Mouse (Mus musculus) neural tube, embryonic 12.5 days (tissue): ENCODE data around the gene Samd1. TPM values are rescaled to one million over a fixed set of nuclear protein-coding genes. Genes with fewer than 3 reads are reported as not detected.
A peak's percentile ranks its signal among the peaks of the same experiment; 100 is the strongest.
"Not testable (repeated sequence)": the region's sequence is repeated elsewhere in the genome, so short reads cannot be mapped to it uniquely, and the experiment has no call there.

Source experiments
- ATAC-seq: fragments of 200-750 bp; cut with Nextera tagmentation; 2 replicates; pipeline ENCODE4 v1.8.0; 2017; ENCODE audit warnings: low read depth, mild to moderate bottlenecking, moderate TSS enrichment, moderate library complexity; ENCODE audit not compliant: low FRiP score
- H3K27ac ChIP-seq: fragments of 300-500 bp; sonication (generic); 2 replicates; pipeline ENCODE4 v1.5.1; 2016
- H3K27me3 ChIP-seq: fragments of 300-500 bp; sonication (generic); replicated peaks from 2 replicates; pipeline ENCODE4 v1.6.1; 2016; ENCODE audit warnings: mild to moderate bottlenecking
- H3K36me3 ChIP-seq: fragments of 300-500 bp; sonication (generic); 2 replicates; pipeline ENCODE4 v1.6.1; 2016; ENCODE audit warnings: mild to moderate bottlenecking
- H3K4me1 ChIP-seq: fragments of 300-500 bp; sonication (generic); 2 replicates; pipeline ENCODE4 v1.6.1; 2016
- H3K4me2 ChIP-seq: fragments of 300-500 bp; sonication (generic); replicated peaks from 2 replicates; pipeline ENCODE4 v1.6.1; 2016; ENCODE audit warnings: mild to moderate bottlenecking
- H3K4me3 ChIP-seq: fragments of 300-500 bp; sonication (generic); 2 replicates; pipeline ENCODE4 v1.5.1; 2016
- H3K9ac ChIP-seq: fragments of 300-500 bp; sonication (generic); 2 replicates; pipeline ENCODE4 v1.6.1; 2016; ENCODE audit warnings: mild to moderate bottlenecking
- H3K9me3 ChIP-seq: fragments of 300-500 bp; sonication (generic); 2 replicates; pipeline ENCODE4 v1.6.1; 2016; ENCODE audit warnings: mild to moderate bottlenecking
- WGBS: fragments of 180-500 bp; shearing (Covaris S2); methylation state at CpG from one replicate; pipeline ENCODE4 v1.1.7; 2016; 5-methylcytosine and 5-hydroxymethylcytosine counted together
- polyA plus RNA-seq: library from polyadenylated mRNA; unstranded; fragments of >200 nt; fragmentation: Nextera tagmentation; extraction: Ambion mirVana; gene quantifications from 2 replicates; pipeline ENCODE4 v1.2.1, GENCODE M21; 2016

Gene Samd1
- polyA plus RNA-seq, 1 experiment from 2014 or later: 9.8 TPM

DNA sequence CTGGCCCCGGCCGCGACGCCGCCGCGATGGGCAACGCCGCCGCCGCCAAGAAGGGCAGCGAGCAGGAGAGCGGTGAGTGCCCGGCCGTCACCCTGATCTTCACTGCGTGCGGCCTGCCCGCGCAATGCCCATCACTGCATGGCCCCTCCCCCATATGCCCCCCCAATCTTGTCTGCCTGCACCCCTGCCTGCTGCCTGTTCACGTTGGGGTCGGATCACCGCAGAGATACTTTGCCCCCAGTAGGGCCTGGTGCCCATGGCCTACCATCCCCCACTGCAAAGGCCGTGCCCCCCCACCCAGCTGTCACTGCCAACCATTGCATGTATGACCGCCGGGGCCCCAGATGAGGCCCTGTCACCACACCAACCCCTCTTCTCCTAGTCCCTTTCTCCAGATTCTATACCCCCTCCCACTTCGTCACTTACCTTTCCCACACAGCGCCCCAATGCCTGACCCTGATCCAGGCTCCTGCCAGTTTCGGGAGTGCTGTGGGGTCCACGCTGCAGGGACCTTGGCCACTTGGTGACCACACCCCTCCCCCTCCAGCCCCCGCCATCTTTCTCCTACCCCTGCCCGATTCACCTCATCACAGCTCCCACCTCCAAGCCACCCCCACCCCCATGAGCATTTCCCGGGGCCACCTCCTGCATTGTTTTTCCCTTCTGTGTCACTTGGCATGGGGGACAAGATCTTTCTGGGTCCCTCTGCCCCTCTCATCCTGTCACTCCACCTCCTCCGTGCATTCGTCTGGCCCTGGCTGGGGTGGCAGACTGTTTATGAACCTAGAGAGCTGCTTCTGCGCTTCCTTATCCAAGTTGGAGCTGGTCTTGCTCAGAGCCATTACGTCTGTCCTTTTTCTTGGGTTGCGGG, 24.1 kb upstream of the Samd1 start:
- Histone ChIP-seq H3K4me2 (peak overlapping the region; percentile 98), H3K9me3 (no peaks in the 10 kb centered on the region), H3K27ac (0 out of 2 replicates have a peak overlapping the region, but pooled peaks have one; percentile 58), H3K4me1 (peaks cover 33% of the 10 kb centered on the region), H3K9ac (peak overlapping the region; percentile 96), H3K27me3 (no peaks in the 10 kb centered on the region), H3K4me3 (peak overlapping the region; percentile 96), H3K36me3 (peaks cover 19% of the 10 kb centered on the region)
- ATAC-seq: peak; percentile 60
- 4% methylated on average over 33 of the region's 37 CpGs for WGBS

DNA sequence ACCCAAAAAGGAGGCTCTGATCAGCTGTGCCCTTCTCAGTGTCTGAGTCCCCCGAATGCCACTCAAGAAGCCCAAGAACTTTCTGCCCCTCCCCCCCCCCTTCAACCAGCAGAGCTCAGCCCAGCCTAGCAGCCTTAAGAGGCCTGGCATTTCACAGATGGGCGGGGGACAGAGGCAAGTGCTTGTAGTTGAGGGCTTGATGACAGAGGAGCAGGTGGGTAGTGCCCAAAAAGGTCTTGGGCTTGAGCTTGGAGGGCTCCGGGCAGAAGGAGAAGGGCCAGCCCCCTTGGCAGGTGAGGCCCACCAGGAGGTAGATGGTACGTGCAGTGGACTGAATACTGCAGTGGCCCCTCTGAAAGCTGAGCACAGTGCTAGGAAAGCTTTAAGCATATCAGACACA, 23.0 kb upstream of the Samd1 start:
- 88% methylated on average over 4 of the region's 4 CpGs for WGBS
- H3K9ac ChIP-seq: 0 out of 2 replicates have a peak overlapping the region, but pooled peaks have one; percentile 96
- H3K4me2 ChIP-seq: peak overlapping the region; percentile 98
- ATAC-seq: no peak
- H3K4me3 ChIP-seq: no peak overlapping the region
- peaks cover 11% of the 10 kb centered on the region; the same call in 1 of the 2 replicates for H3K36me3 ChIP-seq
- H3K9me3 ChIP-seq: no peaks in the 10 kb centered on the region
- H3K27me3 ChIP-seq: no peaks in the 10 kb centered on the region
- peaks cover 33% of the 10 kb centered on the region for H3K4me1 ChIP-seq
- no peak overlapping the region for H3K27ac ChIP-seq

DNA sequence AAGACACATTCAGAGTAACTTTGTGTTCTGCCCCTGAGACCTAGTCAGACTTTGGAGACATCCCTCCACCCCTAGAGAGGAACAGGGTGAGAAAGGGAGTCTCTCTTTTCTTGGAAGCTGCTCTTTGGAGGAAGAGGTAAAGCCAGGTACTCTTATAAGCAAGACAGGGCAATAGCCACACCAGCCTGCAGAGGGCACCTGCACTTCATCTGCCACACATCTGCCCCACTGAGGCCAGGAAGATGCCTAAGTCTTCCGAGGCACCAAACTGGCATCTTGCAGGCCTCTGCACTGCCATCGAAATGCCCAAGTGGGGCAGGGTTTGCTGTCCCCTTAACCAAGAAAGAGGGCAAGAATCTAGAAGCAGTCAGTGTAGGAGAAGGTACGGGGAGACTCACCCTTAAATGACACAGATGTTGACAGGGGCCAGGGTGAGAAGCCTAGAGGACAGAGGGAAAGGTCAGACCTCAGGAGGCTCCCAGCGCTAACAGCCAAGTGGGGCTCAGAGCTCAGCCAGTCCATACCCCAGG, 21.3 kb upstream of the Samd1 start:
- Histone ChIP-seq H3K4me3 (no peak overlapping the region), H3K36me3 (peaks cover 18% of the 10 kb centered on the region), H3K9ac (no peak overlapping the region), H3K27ac (no peak overlapping the region), H3K9me3 (no peaks in the 10 kb centered on the region), H3K4me1 (peaks cover 33% of the 10 kb centered on the region), H3K4me2 (no peak overlapping the region), H3K27me3 (no peaks in the 10 kb centered on the region)
- ATAC-seq: no peak
- WGBS: 94% methylated on average over 4 of the region's 4 CpGs

DNA sequence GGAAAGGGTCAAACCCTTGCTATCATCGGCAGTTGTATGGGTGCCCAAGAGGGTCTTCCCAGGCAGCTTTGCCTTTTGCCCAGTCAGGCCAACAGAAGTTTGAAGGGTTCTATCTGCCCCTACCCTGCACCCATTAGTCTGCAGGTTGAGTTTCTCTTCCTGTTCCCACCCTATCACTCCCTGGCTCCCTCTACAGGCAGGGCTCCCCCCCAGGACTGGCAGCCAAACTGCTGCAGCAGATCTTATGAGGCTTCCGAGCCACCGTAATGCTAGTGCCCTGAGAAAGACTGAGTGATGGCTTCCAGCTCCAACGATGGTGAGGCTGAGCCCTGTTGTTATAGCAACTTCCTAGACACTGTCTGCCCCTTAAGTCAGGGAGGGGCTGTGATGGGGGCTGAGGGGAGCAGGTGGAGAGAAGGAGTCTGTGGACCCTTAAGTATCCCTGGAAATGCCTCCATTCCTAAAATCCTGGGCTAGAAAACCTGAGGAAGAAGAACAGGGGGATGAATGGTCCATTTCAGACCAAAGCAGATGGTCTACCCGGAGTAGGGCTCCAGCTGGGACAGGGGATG, 20.6 kb upstream of the Samd1 start:
- H3K36me3 ChIP-seq: peaks cover 25% of the 10 kb centered on the region
- peaks cover 33% of the 10 kb centered on the region for H3K4me1 ChIP-seq
- H3K4me3 ChIP-seq: no peak overlapping the region
- WGBS: 91% methylated on average over 5 of the region's 5 CpGs
- no peaks in the 10 kb centered on the region for H3K27me3 ChIP-seq
- no peaks in the 10 kb centered on the region for H3K9me3 ChIP-seq
- H3K9ac ChIP-seq: no peak overlapping the region
- no peak overlapping the region for H3K4me2 ChIP-seq
- H3K27ac ChIP-seq: no peak overlapping the region
- ATAC-seq: no peak

DNA sequence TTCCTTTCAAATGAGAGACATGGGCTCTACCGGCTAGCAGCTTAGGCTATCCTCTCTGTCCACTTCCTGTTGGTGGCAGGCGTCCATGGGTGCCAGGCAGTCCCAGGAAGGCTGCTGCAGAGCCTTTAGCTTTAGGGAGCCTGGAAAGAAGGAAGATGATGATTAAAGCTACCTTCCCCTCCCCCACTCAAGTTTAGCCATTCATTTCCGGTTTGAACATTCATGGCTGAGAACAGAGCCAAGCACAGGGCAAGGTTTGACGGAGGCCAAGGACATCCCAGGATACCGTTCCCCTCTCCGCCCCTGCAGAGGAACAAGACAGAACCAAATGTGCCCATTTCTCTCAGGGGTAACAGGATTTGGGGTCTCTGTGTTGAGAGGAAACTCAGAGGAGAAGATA, 19.8 kb upstream of the Samd1 start:
- Histone ChIP-seq H3K9me3 (no peaks in the 10 kb centered on the region), H3K4me3 (no peak overlapping the region), H3K27me3 (no peaks in the 10 kb centered on the region), H3K27ac (no peak overlapping the region), H3K36me3 (peaks cover 33% of the 10 kb centered on the region), H3K9ac (no peak overlapping the region), H3K4me2 (0 out of 2 replicates have a peak overlapping the region, but pooled peaks have one; percentile 6), H3K4me1 (peaks cover 33% of the 10 kb centered on the region)
- ATAC-seq: no peak
- 69% methylated on average over 6 of the region's 6 CpGs for whole genome bisulfite sequencing

DNA sequence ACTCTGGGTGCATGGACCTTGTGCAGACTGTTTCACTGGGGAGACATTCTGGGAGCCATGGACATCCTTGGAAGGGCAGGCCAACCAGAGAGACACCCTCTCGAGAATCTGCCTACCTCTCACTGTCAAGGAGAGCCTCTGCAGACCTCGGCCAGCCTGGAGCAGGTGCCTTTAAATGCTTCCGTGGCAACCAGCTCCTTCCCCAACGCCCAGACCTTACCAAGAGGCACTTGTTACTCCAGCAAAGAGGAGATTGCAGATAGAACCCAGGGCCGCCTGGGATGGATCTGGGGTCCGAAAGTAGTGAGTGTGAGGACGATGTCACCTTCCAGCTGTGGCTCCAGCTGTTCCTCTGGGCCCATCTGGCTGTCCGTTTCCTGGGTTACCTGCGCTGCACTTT, 19.3 kb upstream of the Samd1 start:
- Histone ChIP-seq H3K9ac (no peak overlapping the region), H3K4me3 (no peak overlapping the region), H3K4me2 (0 out of 2 replicates have a peak overlapping the region, but pooled peaks have one; percentile 6), H3K36me3 (peaks cover 39% of the 10 kb centered on the region), H3K9me3 (no peaks in the 10 kb centered on the region), H3K27ac (no peak overlapping the region), H3K27me3 (no peaks in the 10 kb centered on the region), H3K4me1 (peaks cover 32% of the 10 kb centered on the region)
- ATAC-seq: no peak
- WGBS: 82% methylated on average over 9 of the region's 9 CpGs

DNA sequence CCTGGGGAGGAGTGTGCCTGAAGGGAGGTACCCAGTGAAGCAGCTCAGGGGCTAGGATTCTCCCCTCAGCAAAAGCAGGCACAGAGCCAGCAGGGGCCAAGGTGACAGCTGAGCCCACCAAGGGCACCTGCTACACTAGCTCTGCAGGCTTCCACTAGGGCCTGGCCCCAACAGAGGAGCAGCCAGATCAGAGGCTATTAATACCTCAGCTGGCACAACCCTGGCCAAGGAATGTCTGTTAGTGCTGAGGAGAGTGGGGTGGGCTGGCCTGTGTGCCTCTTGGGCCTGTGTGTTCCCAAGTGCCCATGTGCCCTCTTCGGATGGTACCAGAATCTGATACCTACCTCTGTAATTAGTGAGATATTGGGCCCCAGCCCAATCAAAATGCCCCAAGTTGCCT, 17.2 kb upstream of the Samd1 start:
- no peak overlapping the region for H3K4me2 ChIP-seq
- no peak overlapping the region for H3K27ac ChIP-seq
- H3K27me3 ChIP-seq: no peaks in the 10 kb centered on the region
- H3K9ac ChIP-seq: no peak overlapping the region
- 90% methylated on average over 1 of the region's 1 CpGs for WGBS
- H3K9me3 ChIP-seq: no peaks in the 10 kb centered on the region
- peaks cover 16% of the 10 kb centered on the region for H3K4me1 ChIP-seq
- H3K36me3 ChIP-seq: peaks cover 53% of the 10 kb centered on the region
- no peak overlapping the region for H3K4me3 ChIP-seq
- ATAC-seq: no peak

DNA sequence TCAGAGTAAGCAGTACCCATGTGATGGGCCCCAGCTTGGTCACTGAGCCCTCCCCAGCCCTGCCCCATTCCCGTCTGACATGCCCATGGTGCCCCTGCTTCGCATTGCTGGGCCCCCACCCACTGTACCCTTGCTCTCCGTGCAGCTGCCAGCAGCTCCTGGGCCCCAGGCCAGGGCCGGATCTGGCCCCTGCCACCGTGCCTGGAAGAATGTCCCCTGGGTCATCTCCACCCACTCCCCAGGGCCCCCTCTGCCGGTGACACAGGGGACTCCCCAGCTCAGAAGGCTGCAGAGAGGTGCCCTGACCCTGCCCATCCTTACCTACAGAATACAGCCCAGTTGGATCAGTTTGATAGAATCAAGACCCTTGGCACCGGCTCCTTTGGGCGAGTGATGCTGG, 16.6 kb upstream of the Samd1 start:
- no peak overlapping the region for H3K4me2 ChIP-seq
- H3K36me3 ChIP-seq: peaks cover 56% of the 10 kb centered on the region
- H3K27ac ChIP-seq: no peak overlapping the region
- 83% methylated on average over 8 of the region's 8 CpGs for WGBS
- no peak overlapping the region for H3K9ac ChIP-seq
- H3K4me1 ChIP-seq: peaks cover 16% of the 10 kb centered on the region
- no peaks in the 10 kb centered on the region for H3K27me3 ChIP-seq
- no peak for ATAC-seq
- no peaks in the 10 kb centered on the region for H3K9me3 ChIP-seq
- no peak overlapping the region for H3K4me3 ChIP-seq

DNA sequence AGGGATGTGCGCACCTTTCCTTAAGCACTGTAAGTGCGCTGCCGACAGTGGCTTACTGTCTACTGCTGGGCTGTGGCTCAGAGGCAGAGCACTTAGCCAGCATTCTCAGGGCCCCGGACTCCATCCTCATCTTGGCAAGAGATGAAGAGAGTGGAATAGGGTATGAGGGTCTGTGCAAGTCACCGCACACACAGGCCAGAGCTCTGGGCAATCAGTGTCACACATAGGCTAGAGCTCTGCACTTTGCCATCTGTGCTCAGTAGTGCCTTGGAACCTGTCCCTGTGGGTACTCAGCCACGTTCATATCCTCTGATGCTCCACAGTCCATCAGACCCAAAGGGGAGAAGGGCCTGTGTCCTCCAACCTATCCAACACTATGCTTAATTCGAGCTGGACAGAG, 15.9 kb upstream of the Samd1 start:
- Histone ChIP-seq H3K9ac (no peak overlapping the region), H3K4me1 (peaks cover 16% of the 10 kb centered on the region), H3K27me3 (no peaks in the 10 kb centered on the region), H3K4me3 (no peak overlapping the region), H3K27ac (no peak overlapping the region), H3K4me2 (no peak overlapping the region), H3K36me3 (peaks cover 63% of the 10 kb centered on the region), H3K9me3 (no peaks in the 10 kb centered on the region)
- ATAC-seq: no peak
- WGBS: 96% methylated on average over 7 of the region's 7 CpGs

DNA sequence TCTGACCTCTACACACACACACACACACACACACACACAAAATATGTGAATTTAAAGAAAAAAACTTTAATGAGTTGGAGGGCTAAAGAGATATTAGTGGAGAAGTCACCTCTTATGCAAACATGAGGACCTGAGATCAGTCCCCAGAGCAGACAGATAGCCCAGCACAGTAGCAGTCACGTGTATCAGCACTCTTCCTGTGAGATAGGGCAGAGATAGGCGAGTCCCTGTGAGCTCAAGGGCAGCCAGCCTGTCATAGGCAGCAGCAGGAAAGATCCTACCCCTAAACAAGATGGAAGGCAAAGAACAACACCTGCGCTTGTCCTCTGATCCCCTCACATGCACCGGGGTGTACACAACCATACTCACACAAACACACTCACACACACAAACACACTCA, 15.0 kb upstream of the Samd1 start:
- 92% methylated on average over 4 of the region's 4 CpGs for WGBS
- peaks cover 72% of the 10 kb centered on the region for H3K36me3 ChIP-seq
- H3K4me2 ChIP-seq: no peak overlapping the region
- H3K27me3 ChIP-seq: no peaks in the 10 kb centered on the region
- no peak for ATAC-seq
- H3K4me1 ChIP-seq: peaks cover 8% of the 10 kb centered on the region
- no peak overlapping the region for H3K9ac ChIP-seq
- H3K4me3 ChIP-seq: no peak overlapping the region
- no peaks in the 10 kb centered on the region for H3K9me3 ChIP-seq
- H3K27ac ChIP-seq: no peak overlapping the region

DNA sequence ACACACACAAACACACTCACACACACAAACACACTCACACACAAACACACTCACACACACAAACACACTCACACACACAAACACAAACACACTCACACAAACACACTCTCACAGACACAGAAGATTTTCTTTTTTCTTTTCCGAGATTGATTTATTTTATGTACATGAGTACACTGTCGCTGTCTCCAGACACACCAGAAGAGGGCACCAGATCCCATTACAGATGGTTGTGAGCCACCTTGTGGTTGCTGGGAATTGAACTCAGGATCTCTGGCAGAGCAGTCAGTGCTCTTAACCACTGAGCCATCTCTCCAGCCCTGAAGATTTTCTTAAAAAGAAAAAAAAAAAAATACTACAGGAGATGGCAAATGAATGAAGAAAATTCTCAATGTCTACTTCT, 14.2 kb upstream of the Samd1 start:
- WGBS: 94% methylated on average over 2 of the region's 2 CpGs
- peaks cover 76% of the 10 kb centered on the region for H3K36me3 ChIP-seq
- not testable (repeated sequence) for H3K27ac ChIP-seq, ATAC-seq, H3K4me2 ChIP-seq, H3K4me1 ChIP-seq, H3K27me3 ChIP-seq, H3K9ac ChIP-seq, H3K4me3 ChIP-seq, H3K9me3 ChIP-seq

DNA sequence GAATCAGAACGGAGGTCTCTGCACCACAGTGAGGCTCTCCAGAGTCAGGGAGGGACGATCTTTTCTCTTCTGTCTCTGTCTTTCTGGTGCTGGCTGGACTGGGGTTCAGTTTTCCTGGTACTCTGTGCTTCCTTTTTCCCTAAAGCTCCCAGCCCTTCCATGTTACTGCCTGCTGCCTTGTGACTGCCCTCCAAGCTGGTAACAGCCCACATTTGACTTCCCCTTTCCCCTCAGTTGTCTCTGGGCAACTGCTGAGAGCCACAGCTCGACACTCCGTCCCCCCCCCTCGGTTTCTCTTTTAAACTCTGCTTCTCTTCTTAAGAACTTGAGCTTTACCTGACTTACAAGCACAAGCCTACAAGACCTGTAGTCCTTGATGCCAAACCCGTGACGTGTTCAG, 8.2 kb upstream of the Samd1 start:
- 91% methylated on average over 7 of the region's 7 CpGs for WGBS
- peaks cover 74% of the 10 kb centered on the region for H3K36me3 ChIP-seq
- H3K4me2 ChIP-seq: no peak overlapping the region

More for the DNA sequence above, 8.2 kb upstream of the Samd1 start:
- H3K27me3 ChIP-seq: no peaks in the 10 kb centered on the region
- H3K27ac ChIP-seq: no peak overlapping the region
- H3K4me3 ChIP-seq: no peak overlapping the region
- H3K9ac ChIP-seq: no peak overlapping the region
- H3K9me3 ChIP-seq: no peaks in the 10 kb centered on the region
- H3K4me1 ChIP-seq: no peaks in the 10 kb centered on the region
- no peak for ATAC-seq
